Mouse (Mus musculus) limb, embryonic 14.5 days (tissue): Measurements from ENCODE around the gene Tns1. TPM values are rescaled to one million over a fixed set of nuclear protein-coding genes. Genes with fewer than 3 reads are reported as not detected.

Source experiments
- ATAC-seq: fragments of 200-750 bp; cut with Nextera tagmentation; 2 replicates; pipeline ENCODE4 v1.8.0; 2017; ENCODE audit warnings: low read depth, moderate number of reproducible peaks, moderate TSS enrichment; ENCODE audit not compliant: low FRiP score
- DNase-seq: peaks from one replicate; pipeline ENCODE4 v3.0.0-alpha.2; 2015; ENCODE audit warnings: low spot score
- H3K27ac ChIP-seq: fragments of 300-500 bp; sonication (generic); replicated peaks from 2 replicates; pipeline ENCODE4 v1.5.1; 2014; ENCODE audit warnings: low read depth, mild to moderate bottlenecking, low read length, moderate library complexity, mixed read lengths
- H3K27me3 ChIP-seq: fragments of 300-500 bp; sonication (generic); 2 replicates; pipeline ENCODE4 v1.6.1; 2014; ENCODE audit warnings: low read length, mixed read lengths; ENCODE audit not compliant: control insufficient read depth, insufficient read depth
- H3K36me3 ChIP-seq: fragments of 300-500 bp; sonication (generic); 2 replicates; pipeline ENCODE4 v1.6.1; 2014; ENCODE audit warnings: mild to moderate bottlenecking, low read length, moderate library complexity, mixed read lengths; ENCODE audit not compliant: control insufficient read depth, insufficient read depth
- H3K4me1 ChIP-seq: fragments of 300-500 bp; sonication (generic); 2 replicates; pipeline ENCODE4 v1.6.1; 2014; ENCODE audit warnings: antibody characterized with exemption, low read length, mixed read lengths; ENCODE audit not compliant: control insufficient read depth, insufficient read depth
- H3K4me2 ChIP-seq: fragments of 300-500 bp; sonication (generic); replicated peaks from 2 replicates; pipeline ENCODE4 v1.6.1; 2014; ENCODE audit warnings: low read depth, mild to moderate bottlenecking, low read length, moderate library complexity; ENCODE audit not compliant: severe bottlenecking
- H3K4me3 ChIP-seq: fragments of 300-500 bp; sonication (generic); replicated peaks from 2 replicates; pipeline ENCODE4 v1.5.1; 2014; ENCODE audit warnings: low read length
- H3K9ac ChIP-seq: fragments of 300-500 bp; sonication (generic); 2 replicates; pipeline ENCODE4 v1.6.1; 2014; ENCODE audit warnings: mild to moderate bottlenecking, low read depth, low read length, moderate library complexity; ENCODE audit not compliant: severe bottlenecking
- H3K9me3 ChIP-seq: fragments of 300-500 bp; sonication (generic); 2 replicates; pipeline ENCODE4 v1.6.1; 2016; ENCODE audit warnings: low read length; ENCODE audit not compliant: control insufficient read depth
- POLR2A ChIP-seq: fragments of 200-500 bp; IDR thresholded peaks from 2 replicates; pipeline ENCODE4 v1.8.0; 2012; ENCODE audit warnings: inconsistent platforms, mild to moderate bottlenecking, moderate library complexity, borderline replicate concordance; ENCODE audit not compliant: insufficient read depth, insufficient read length; ENCODE audit errors: extremely low read depth
- WGBS: fragments of 180-500 bp; shearing (Covaris S2); extraction: QIAGEN DNeasy Blood & Tissue Kit; methylation state at CpG from one replicate; pipeline ENCODE4 v1.1.7; 2014; 5-methylcytosine and 5-hydroxymethylcytosine counted together
- polyA plus RNA-seq, 2 experiments: library from polyadenylated mRNA; depleted of rRNA in 1 of 2; stranded (reverse) in 1 of 2; unstranded in 1 of 2; fragments of >200 nt; fragmentation: Nextera tagmentation in 1 of 2; extraction: Ambion mirVana in 1 of 2; gene quantifications; 2 replicates each; pipeline versions ENCODE4 v1.2.1 to v1.2.3; 2012 to 2014

The Tns1 gene
- polyA plus RNA-seq, 2 experiments: 38.0 to 51.3 TPM

DNA sequence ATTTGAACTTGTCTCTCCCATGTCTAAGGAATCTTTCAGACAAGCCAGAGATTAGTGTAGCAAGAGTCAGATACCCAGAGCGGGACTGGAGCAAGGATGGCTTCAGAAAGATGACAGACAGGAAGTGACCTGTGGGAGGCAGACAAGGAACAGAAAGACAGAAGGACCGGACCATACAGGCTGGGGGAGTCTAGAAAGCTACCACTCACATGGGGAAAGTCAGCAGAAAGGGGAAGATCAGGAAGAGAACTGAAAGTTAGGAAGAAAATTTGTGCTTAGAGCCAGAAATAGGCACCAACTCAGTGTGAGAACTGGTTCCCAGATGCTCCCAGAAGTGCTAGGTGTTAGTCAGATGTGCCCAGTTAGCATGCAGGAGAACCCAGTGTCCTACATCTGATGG, 71.2 kb downstream of the Tns1 start:
- ATAC-seq: no peak
- no peak for DNase-seq
- WGBS: 81% methylated on average over 2 of the region's 2 CpGs
- H3K36me3 ChIP-seq: peaks cover 5% of the 10 kb centered on the region; the same call in 1 of the 2 replicates
- TF ChIP-seq POLR2A: no peak
- H3K4me1 ChIP-seq: peaks cover 45% of the 10 kb centered on the region
- H3K9ac ChIP-seq: no peak overlapping the region
- H3K4me2 ChIP-seq: no peak overlapping the region
- no peaks in the 10 kb centered on the region for H3K9me3 ChIP-seq
- H3K27ac ChIP-seq: 0 out of 2 replicates have a peak overlapping the region, but pooled peaks have one; percentile 55
- H3K4me3 ChIP-seq: no peak overlapping the region
- no peaks in the 10 kb centered on the region for H3K27me3 ChIP-seq

- Histone ChIP-seq H3K27me3 (no peaks in the 10 kb centered on the region), H3K4me3 (no peak overlapping the region), H3K9me3 (no peaks in the 10 kb centered on the region), H3K36me3 (peaks cover 5% of the 10 kb centered on the region; the same call in 1 of the 2 replicates), H3K9ac (no peak overlapping the region), H3K4me2 (no peak overlapping the region), H3K27ac (no peak overlapping the region), H3K4me1 (peaks cover 48% of the 10 kb centered on the region)
- DNase-seq: no peak
- ATAC-seq: no peak
- WGBS: 37% methylated on average over 2 of the region's 2 CpGs
- TF ChIP-seq POLR2A: no peak
Measured at GRCm38 (mm10) chr1:74051349-74051748, 72.9 kb downstream of the Tns1 start.

DNA sequence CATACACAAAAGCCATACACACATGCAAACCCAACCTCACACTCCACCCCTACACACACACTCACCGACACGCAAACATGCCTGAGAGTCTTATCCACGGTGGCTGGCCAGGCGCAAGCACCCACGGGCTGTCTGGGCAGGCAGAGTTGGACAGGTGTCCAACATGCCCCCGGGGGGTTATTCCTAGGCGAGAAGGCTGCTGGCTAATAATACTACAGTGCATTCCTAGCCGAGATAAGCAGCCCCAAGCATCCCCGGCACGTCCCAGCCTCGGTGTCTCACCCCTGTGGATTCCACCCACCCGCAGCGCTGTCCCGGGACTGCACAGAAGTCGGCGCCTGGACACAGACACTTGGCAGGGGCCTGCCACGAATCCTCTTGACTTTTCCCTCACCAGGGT, 74.8 kb downstream of the Tns1 start:
- no peak for TF ChIP-seq POLR2A
- peaks cover 38% of the 10 kb centered on the region for H3K4me1 ChIP-seq
- 64% methylated on average over 17 of the region's 17 CpGs for WGBS
- H3K36me3 ChIP-seq: peaks cover 5% of the 10 kb centered on the region; the same call in 1 of the 2 replicates
- H3K27ac ChIP-seq: no peak overlapping the region
- no peaks in the 10 kb centered on the region for H3K9me3 ChIP-seq
- no peak for DNase-seq
- no peak overlapping the region for H3K9ac ChIP-seq
- no peak overlapping the region for H3K4me3 ChIP-seq
- ATAC-seq: 0 out of 2 replicates have a peak, but pooled peaks have one; percentile 8
- no peaks in the 10 kb centered on the region for H3K27me3 ChIP-seq
- H3K4me2 ChIP-seq: no peak overlapping the region

GRCm38 (mm10) chr1:74047722-74048121, 76.5 kb downstream of the Tns1 start:
- Histone ChIP-seq H3K4me1 (peaks cover 34% of the 10 kb centered on the region), H3K9ac (no peak overlapping the region), H3K9me3 (no peaks in the 10 kb centered on the region), H3K4me2 (no peak overlapping the region), H3K36me3 (peaks cover 5% of the 10 kb centered on the region; the same call in 1 of the 2 replicates), H3K27ac (no peak overlapping the region), H3K27me3 (no peaks in the 10 kb centered on the region), H3K4me3 (no peak overlapping the region)
- DNase-seq (no peak), ATAC-seq (no peak)
- WGBS: 70% methylated on average over 6 of the region's 6 CpGs
- TF ChIP-seq POLR2A: no peak

GRCm38 (mm10) chr1:74047311-74047710, 76.9 kb downstream of the Tns1 start:
- H3K27ac ChIP-seq: no peak overlapping the region
- no peak for TF ChIP-seq POLR2A
- H3K27me3 ChIP-seq: no peaks in the 10 kb centered on the region
- H3K4me2 ChIP-seq: no peak overlapping the region
- DNase-seq (no peak), ATAC-seq (no peak)
- no peak overlapping the region for H3K9ac ChIP-seq
- WGBS: 47% methylated on average over 2 of the region's 2 CpGs
- peaks cover 36% of the 10 kb centered on the region for H3K4me1 ChIP-seq
- no peaks in the 10 kb centered on the region for H3K9me3 ChIP-seq
- no peak overlapping the region for H3K4me3 ChIP-seq
- peaks cover 5% of the 10 kb centered on the region; the same call in 1 of the 2 replicates for H3K36me3 ChIP-seq

- DNase-seq (no peak), ATAC-seq (no peak)
- WGBS: 84% methylated on average over 2 of the region's 2 CpGs
- Histone ChIP-seq H3K9ac (no peak overlapping the region), H3K4me3 (no peak overlapping the region), H3K4me2 (no peak overlapping the region), H3K27ac (no peak overlapping the region), H3K9me3 (no peaks in the 10 kb centered on the region), H3K27me3 (no peaks in the 10 kb centered on the region), H3K36me3 (no peaks in the 10 kb centered on the region), H3K4me1 (peaks cover 47% of the 10 kb centered on the region)
- no peak for TF ChIP-seq POLR2A
Measured at GRCm38 (mm10) chr1:74045034-74045433, 79.2 kb downstream of the Tns1 start.
